Mouse (Mus musculus): ENCODE results near the gene Ric3. TPM values are rescaled to one million over a fixed set of nuclear protein-coding genes. Genes with fewer than 3 reads are reported as not detected.
A peak's percentile ranks its signal among the peaks of the same experiment; 100 is the strongest.

The Ric3 gene
- total and polyA plus RNA-seq, 2 experiments from 2014 or later: 32.4 to 61.0 TPM

- DNase-seq: no peak
- no peak overlapping the region for H3K9ac ChIP-seq
- no peak overlapping the region for H3K4me2 ChIP-seq (ENCODE audit: low read depth)
- WGBS: 91% methylated on average over 2 of the region's 3 CpGs
- peak; percentile 72 for ATAC-seq
- no peaks in the 10 kb centered on the region for H3K36me3 ChIP-seq (ENCODE audit: insufficient read depth)
- H3K4me3 ChIP-seq (ENCODE audit: low read depth, low read length): no peak overlapping the region
- H3K27me3 ChIP-seq (ENCODE audit: insufficient read depth, low read length): no peaks in the 10 kb centered on the region
- H3K4me1 ChIP-seq (ENCODE audit: insufficient read depth): no peaks in the 10 kb centered on the region
- no peak for TF ChIP-seq CTCF (IDR thresholded peaks at IDR 0.05; ENCODE audit: low read depth)
- H3K27ac ChIP-seq (ENCODE audit: low read depth, low read length): no peak overlapping the region
- H3K9me3 ChIP-seq (ENCODE audit: low read length): no peaks in the 10 kb centered on the region
These were observed 97.0 kb downstream of the Ric3 start for GRCm38 (mm10) chr7:108985934-108986708.

Other genes starting within 250 kb of the Ric3 start
- not detected in 2 replicates for gene Olfr516, start 232.8 kb downstream of the Ric3 start, total RNA-seq (2014; rRNA removed)
- gene Olfr516, start 232.8 kb downstream of the Ric3 start, polyA plus RNA-seq (2015; fragmentation: Nextera tagmentation; extraction: Ambion mirVana): not detected in 2 replicates
- not detected in 2 replicates for gene Olfr517, start 211.0 kb downstream of the Ric3 start, total RNA-seq (2014; rRNA removed)
- not detected in 2 replicates for gene Olfr517, start 211.0 kb downstream of the Ric3 start, polyA plus RNA-seq (2015; fragmentation: Nextera tagmentation; extraction: Ambion mirVana)
- gene Olfr518, start 198.3 kb downstream of the Ric3 start, total RNA-seq (2014; rRNA removed): not detected in 2 replicates
- gene Olfr518, start 198.3 kb downstream of the Ric3 start, polyA plus RNA-seq (2015; fragmentation: Nextera tagmentation; extraction: Ambion mirVana): not detected in 2 replicates
- gene Olfr519, start 188.9 kb downstream of the Ric3 start, total RNA-seq (2014; rRNA removed): not detected in 2 replicates
- gene Olfr519, start 188.9 kb downstream of the Ric3 start, polyA plus RNA-seq (2015; fragmentation: Nextera tagmentation; extraction: Ambion mirVana): not detected in 2 replicates
- gene Nlrp10, start 153.2 kb downstream of the Ric3 start, total RNA-seq (2014; rRNA removed): 0.05 TPM in 1 of 2 replicates, not detected in the other
- 0.04 and 0.10 TPM in 2 replicates for gene Nlrp10, start 153.2 kb downstream of the Ric3 start, polyA plus RNA-seq (2015; fragmentation: Nextera tagmentation; extraction: Ambion mirVana)
- 118 and 120 TPM in 2 replicates for gene Eif3f, start 148.9 kb downstream of the Ric3 start, total RNA-seq (2014; rRNA removed)
- 80.6 and 81.5 TPM in 2 replicates for gene Eif3f, start 148.9 kb downstream of the Ric3 start, polyA plus RNA-seq (2015; fragmentation: Nextera tagmentation; extraction: Ambion mirVana)
- gene Tub, start 133.0 kb downstream of the Ric3 start, total RNA-seq (2014; rRNA removed): 158 and 188 TPM in 2 replicates
- 30.2 and 39.1 TPM in 2 replicates for gene Tub, start 133.0 kb downstream of the Ric3 start, polyA plus RNA-seq (2015; fragmentation: Nextera tagmentation; extraction: Ambion mirVana)
- gene Lmo1, start 91.9 kb upstream of the Ric3 start, total RNA-seq (2014; rRNA removed): 59.4 and 75.5 TPM in 2 replicates
- gene Lmo1, start 91.9 kb upstream of the Ric3 start, polyA plus RNA-seq (2015; fragmentation: Nextera tagmentation; extraction: Ambion mirVana): 84.0 and 86.5 TPM in 2 replicates

All from forebrain, postnatal 0 days (tissue).